Mouse (Mus musculus) midbrain, postnatal 0 days (tissue): Measurements from ENCODE around the gene Lce6a. TPM values are rescaled to one million over a fixed set of nuclear protein-coding genes. Genes with fewer than 3 reads are reported as not detected.

Experiments
- ATAC-seq: fragments of 200-750 bp; cut with Nextera tagmentation; 2 replicates; pipeline ENCODE4 v1.8.0; 2017; ENCODE audit warnings: moderate number of reproducible peaks, mild to moderate bottlenecking, moderate TSS enrichment, moderate library complexity; ENCODE audit not compliant: low FRiP score
- DNase-seq: peaks from one replicate; pipeline ENCODE4 v3.0.0-alpha.2; 2015; ENCODE audit warnings: low spot score
- H3K27ac ChIP-seq: fragments of 300-500 bp; sonication (generic); 2 replicates; pipeline ENCODE4 v1.5.1; 2014; ENCODE audit warnings: low read depth, mild to moderate bottlenecking, low read length, mixed read lengths
- H3K27me3 ChIP-seq: fragments of 300-500 bp; sonication (generic); 2 replicates; pipeline ENCODE4 v1.6.1; 2014; ENCODE audit warnings: low read length, control low read depth, mixed read lengths; ENCODE audit not compliant: insufficient read depth
- H3K36me3 ChIP-seq: fragments of 300-500 bp; sonication (generic); 2 replicates; pipeline ENCODE4 v1.6.1; 2014; ENCODE audit warnings: low read length, control low read depth, mixed read lengths; ENCODE audit not compliant: insufficient read depth
- H3K4me1 ChIP-seq: fragments of 300-500 bp; sonication (generic); 2 replicates; pipeline ENCODE4 v1.6.1; 2014; ENCODE audit warnings: mild to moderate bottlenecking, control low read depth, antibody characterized with exemption, low read length, mixed read lengths; ENCODE audit not compliant: insufficient read depth
- H3K4me2 ChIP-seq: fragments of 300-500 bp; sonication (generic); 2 replicates; pipeline ENCODE4 v1.6.1; 2014; ENCODE audit warnings: low read depth, mild to moderate bottlenecking, low read length, mixed read lengths; ENCODE audit not compliant: poor library complexity, severe bottlenecking
- H3K4me3 ChIP-seq: fragments of 300-500 bp; sonication (generic); 2 replicates; pipeline ENCODE4 v1.5.1; 2014; ENCODE audit warnings: low read depth, mild to moderate bottlenecking, low read length, moderate library complexity
- H3K9ac ChIP-seq: fragments of 300-500 bp; sonication (generic); replicated peaks from 2 replicates; pipeline ENCODE4 v1.6.1; 2014; ENCODE audit warnings: mild to moderate bottlenecking, low read length, moderate library complexity, mixed read lengths; ENCODE audit not compliant: poor library complexity, severe bottlenecking
- H3K9me3 ChIP-seq: fragments of 300-500 bp; sonication (generic); 2 replicates; pipeline ENCODE4 v1.6.1; 2016; ENCODE audit warnings: low read length, control low read depth
- CTCF ChIP-seq: IDR thresholded peaks from 2 replicates; pipeline ENCODE4 v1.5.1; 2016; ENCODE audit warnings: antibody characterized with exemption, mild to moderate bottlenecking
- WGBS: fragments of 180-500 bp; shearing (Covaris S2); extraction: QIAGEN DNeasy Blood & Tissue Kit; methylation state at CpG from one replicate; pipeline ENCODE4 v1.1.7; 2014; 5-methylcytosine and 5-hydroxymethylcytosine counted together
- polyA plus RNA-seq: library from polyadenylated mRNA; unstranded; fragments of >200 nt; fragmentation: Nextera tagmentation; extraction: Ambion mirVana; gene quantifications from 2 replicates; pipeline ENCODE4 v1.2.1, GENCODE M21; 2015
- total RNA-seq: library from RNA; depleted of rRNA; stranded (reverse); fragments of >200 nt; gene quantifications from 2 replicates; pipeline ENCODE4 v1.2.3, GENCODE M21; 2014

The Lce6a gene
- total and polyA plus RNA-seq, 2 experiments from 2014 or later, result not detected

DNA sequence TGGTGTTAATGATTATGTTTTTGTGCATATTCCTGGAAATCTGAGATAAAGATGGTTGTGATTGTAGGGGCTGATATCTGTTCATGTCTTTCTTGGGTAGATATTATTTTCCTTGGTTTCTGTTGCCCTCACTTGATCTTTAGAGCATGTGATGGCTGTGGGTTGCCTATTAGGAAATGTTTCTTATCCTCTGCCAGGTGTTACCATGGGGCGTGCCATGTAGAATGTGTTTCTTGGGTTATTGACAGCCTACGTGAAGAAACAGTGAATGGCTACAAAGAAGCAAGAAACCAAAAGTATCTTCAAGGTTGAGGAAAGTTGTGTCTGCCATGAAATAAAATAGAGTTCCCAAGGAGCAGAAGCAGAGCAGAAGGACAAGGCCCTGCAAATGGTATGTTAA, 23.0 kb downstream of the Lce6a start:
- no peak for DNase-seq
- ATAC-seq, result no peak
- H3K9ac ChIP-seq, result no peak overlapping the region
- H3K4me3 ChIP-seq, result no peak overlapping the region
- H3K4me2 ChIP-seq, result no peak overlapping the region
- no peaks in the 10 kb centered on the region for H3K36me3 ChIP-seq
- 94% methylated on average over 2 of the region's 2 CpGs for WGBS
- no peaks in the 10 kb centered on the region for H3K27me3 ChIP-seq
- no peak for TF ChIP-seq CTCF
- H3K4me1 ChIP-seq, result no peaks in the 10 kb centered on the region
- H3K27ac ChIP-seq, result no peak overlapping the region
- H3K9me3 ChIP-seq, result 0 out of 2 replicates have a peak, but pooled peaks cover 3% of the 10 kb centered on the region

DNA sequence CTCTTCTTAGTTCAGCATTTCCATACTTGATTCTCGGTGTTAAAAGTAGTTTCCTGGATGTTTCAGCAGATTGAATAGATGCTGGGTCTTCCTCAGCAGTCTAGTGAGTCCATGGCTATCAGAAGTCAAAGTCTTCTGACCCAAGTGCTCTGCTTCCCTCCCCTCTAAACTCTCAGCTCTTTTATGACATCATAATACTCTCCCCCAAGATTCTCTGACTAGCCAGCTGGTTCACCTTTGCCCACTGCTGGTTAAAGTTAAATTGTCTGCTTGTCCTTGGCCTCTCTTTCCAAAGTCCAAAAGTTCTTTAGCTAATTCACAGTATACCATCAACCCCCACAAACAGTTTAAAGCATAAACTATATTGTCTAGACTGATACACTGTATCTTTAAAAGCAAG, 32.6 kb downstream of the Lce6a start, which contains the start of gene Smcp:
Smcp (minus strand) TSS at position 140 of the 400 bp plus-strand sequence.
- DNase-seq, result no peak
- H3K9me3 ChIP-seq, result no peaks in the 10 kb centered on the region
- no peak for TF ChIP-seq CTCF
- no peak within 1 kb of the TSS for H3K27ac ChIP-seq
- H3K4me1 ChIP-seq, result no peaks in the 10 kb centered on the region
- no peak within 1 kb of the TSS for H3K4me3 ChIP-seq
- ATAC-seq, result no peak
- no peaks in the 10 kb centered on the region for H3K36me3 ChIP-seq
- no peak within 1 kb of the TSS for H3K9ac ChIP-seq
- no peak within 1 kb of the TSS for H3K4me2 ChIP-seq
- H3K27me3 ChIP-seq, result no peaks in the 10 kb centered on the region
- WGBS, result 63% methylated on average over 1 of the region's 1 CpGs

DNA sequence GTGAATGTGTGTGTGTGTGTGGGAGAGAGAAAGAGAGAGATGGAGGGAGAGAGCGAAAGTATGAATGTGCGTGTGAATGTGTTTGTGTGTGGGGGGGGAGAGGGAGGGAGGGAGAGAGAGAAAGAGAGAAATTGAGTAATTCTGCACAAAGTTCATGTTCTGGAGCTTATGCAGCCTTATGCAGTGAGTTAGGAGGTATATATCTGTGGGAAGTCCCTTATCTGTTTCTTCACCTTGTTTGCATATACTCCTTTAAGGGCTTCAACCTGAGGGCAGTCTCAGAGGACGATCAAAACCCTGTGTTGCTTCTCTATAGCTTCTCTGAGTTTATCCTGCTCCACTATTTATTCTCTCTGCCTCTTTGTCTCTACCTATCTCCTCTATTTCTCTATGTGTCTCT, 34.3 kb downstream of the Lce6a start:
- Histone ChIP-seq H3K36me3 (no peaks in the 10 kb centered on the region), H3K4me1 (no peaks in the 10 kb centered on the region), H3K9ac (no peak overlapping the region), H3K27ac (no peak overlapping the region), H3K4me2 (no peak overlapping the region), H3K27me3 (no peaks in the 10 kb centered on the region), H3K9me3 (no peaks in the 10 kb centered on the region), H3K4me3 (no peak overlapping the region)
- no peak for DNase-seq
- WGBS, result 83% methylated on average over 3 of the region's 3 CpGs
- no peak for TF ChIP-seq CTCF
- no peak for ATAC-seq

DNA sequence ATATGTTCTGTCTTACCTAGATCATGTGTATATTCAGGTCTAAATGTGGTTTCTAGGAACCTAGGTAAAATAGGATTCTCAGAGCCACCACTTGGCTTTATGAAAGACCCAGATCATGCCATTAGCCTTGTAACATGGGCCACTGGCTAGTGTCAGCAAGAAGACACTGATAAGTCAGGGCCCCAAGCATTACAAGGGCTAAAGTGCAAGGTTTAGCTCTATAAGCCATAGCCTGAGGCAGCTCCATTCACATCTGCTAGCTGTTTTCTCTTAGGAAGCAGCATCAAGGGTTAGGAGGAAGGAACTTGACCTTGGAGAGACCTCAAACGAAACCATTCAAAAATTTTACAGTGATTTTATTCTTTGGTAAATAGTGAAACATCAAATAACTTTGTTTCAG, 36.4 kb downstream of the Lce6a start:
- Histone ChIP-seq H3K27me3 (no peaks in the 10 kb centered on the region), H3K9me3 (no peaks in the 10 kb centered on the region), H3K4me3 (no peak overlapping the region), H3K36me3 (no peaks in the 10 kb centered on the region), H3K4me1 (no peaks in the 10 kb centered on the region), H3K9ac (no peak overlapping the region), H3K4me2 (no peak overlapping the region), H3K27ac (no peak overlapping the region)
- DNase-seq, result no peak
- no peak for TF ChIP-seq CTCF
- WGBS, result 61% methylated on average over 1 of the region's 1 CpGs
- ATAC-seq, result no peak

DNA sequence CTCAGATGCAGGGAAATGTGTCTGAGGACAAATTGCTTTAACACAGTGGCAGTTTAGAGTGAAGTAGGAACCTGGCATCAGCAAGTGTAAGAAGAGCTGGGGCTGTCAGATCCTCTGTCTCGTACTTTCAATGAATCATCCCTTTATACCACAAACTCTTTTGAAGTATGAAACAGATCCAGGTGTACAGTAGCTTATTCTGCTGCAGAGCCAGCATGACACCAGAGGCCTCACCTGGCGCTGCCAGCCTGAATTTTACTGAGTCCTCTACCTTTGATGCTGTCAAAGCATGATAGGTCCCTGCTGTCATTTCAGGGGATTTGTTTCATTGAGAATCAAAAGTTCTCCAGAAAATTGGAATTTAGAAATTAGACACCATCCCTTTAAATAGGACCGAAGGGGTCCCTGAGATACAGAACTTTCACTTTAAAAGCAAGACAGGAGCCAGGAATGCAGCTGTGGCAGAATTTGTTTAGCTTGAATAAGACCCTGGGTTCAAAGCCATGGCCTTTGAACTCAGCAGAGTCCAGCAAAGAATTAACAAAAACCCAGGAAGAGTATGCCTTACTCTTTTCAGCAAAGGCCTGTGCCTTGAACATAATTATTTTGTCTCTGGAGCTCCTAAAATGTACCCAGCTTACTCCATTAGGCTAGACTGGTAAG, 38.2 kb downstream of the Lce6a start:
- Histone ChIP-seq H3K27ac (no peak overlapping the region), H3K9ac (no peak overlapping the region), H3K4me2 (no peak overlapping the region), H3K4me3 (no peak overlapping the region), H3K36me3 (no peaks in the 10 kb centered on the region), H3K9me3 (no peaks in the 10 kb centered on the region), H3K4me1 (no peaks in the 10 kb centered on the region), H3K27me3 (no peaks in the 10 kb centered on the region)
- ATAC-seq (0 out of 2 replicates have a peak, but pooled peaks have one; percentile 31), DNase-seq (no peak)
- 43% methylated on average over 3 of the region's 3 CpGs for WGBS
- TF ChIP-seq CTCF, result no peak

DNA sequence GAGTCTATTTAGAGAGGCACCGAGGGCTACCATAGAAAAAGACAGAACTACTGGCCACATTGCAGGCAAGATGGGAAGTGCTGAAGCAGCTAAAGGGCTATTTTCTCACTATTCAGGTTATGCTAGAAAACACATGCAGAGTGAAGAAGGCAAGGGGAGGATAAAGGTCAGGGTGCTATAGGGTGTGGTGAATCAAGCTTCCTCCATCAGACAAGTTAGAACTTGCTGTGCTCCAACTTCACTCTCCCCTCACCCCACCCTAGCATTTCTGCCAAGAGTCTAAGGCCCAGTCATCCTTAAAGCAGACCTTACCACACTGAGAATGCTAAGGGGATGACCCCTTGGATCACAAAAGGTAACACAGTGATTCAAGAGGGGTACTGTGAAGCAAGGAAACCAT, 42.0 kb downstream of the Lce6a start:
- no peak for DNase-seq
- Histone ChIP-seq H3K9me3 (no peaks in the 10 kb centered on the region), H3K36me3 (no peaks in the 10 kb centered on the region), H3K4me2 (no peak overlapping the region), H3K9ac (no peak overlapping the region), H3K4me1 (no peaks in the 10 kb centered on the region), H3K27me3 (no peaks in the 10 kb centered on the region), H3K27ac (no peak overlapping the region), H3K4me3 (no peak overlapping the region)
- TF ChIP-seq CTCF, result no peak
- no peak for ATAC-seq
- WGBS, result 60% methylated on average over 1 of the region's 1 CpGs
